Mouse (Mus musculus) leukemia stem cell, adult 10-12 weeks (primary cell): Measurements from ENCODE around the gene Il2ra. TPM values are rescaled to one million over a fixed set of nuclear protein-coding genes. Genes with fewer than 3 reads are reported as not detected.

Source experiments
- polyA plus RNA-seq: library from polyadenylated mRNA; stranded (reverse); fragments of >175 nt; gene quantifications from 2 replicates; pipeline ENCODE4 v1.2.3, GENCODE M21; 2012; ENCODE audit warnings: low replicate concordance

The Il2ra gene
- polyA plus RNA-seq = 0.09 and 0.38 TPM in 2 replicates

DNA sequence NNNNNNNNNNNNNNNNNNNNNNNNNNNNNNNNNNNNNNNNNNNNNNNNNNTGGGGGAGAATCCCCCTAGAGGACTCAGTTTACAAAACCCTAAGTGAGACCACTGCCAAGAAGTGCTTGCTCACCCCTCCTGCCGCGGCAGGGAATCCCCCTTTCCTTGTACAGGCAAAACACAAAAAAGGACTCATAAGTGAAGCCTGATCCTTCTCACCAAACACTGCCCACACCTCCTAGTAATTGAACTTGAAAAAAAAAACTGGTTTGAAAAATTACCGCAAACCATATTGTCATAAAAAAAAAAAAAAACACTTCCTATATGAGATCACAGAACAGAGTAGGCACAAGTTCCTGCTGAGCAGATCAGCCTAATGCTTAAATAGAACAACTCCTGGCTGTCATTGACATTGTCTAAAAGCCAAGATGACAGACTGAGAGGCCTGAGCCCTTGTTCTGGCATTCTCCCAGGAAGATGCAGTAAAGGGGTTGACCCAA lies at the start of gene Il2ra:
TSS of gene Il2ra (plus strand) at position 357 of the 491 bp plus-strand sequence.

DNA sequence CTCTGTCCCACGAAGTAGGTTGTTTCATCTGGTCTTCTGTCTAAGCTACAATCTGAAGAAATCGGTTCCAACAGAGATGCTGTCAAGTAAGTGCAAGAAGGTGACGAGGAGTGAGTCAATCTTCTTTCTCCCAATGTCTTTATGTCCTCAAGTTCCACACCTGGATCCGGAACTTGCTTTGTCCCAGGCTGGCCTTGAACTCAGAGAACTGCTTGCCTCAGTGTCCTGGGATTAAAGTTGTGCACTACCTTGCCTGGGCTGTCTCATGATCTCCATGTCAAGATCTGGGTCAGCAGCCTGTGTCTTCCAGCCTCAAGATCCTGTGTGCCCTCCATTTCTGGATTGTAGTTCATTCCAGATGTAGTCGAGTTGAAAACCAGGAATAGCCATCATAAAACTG lies 38.6 kb upstream of the Il2ra start, which contains the start of gene Rbm17:
TSS of gene Rbm17 (minus strand) at position 101 of the 400 bp plus-strand sequence.

DNA sequence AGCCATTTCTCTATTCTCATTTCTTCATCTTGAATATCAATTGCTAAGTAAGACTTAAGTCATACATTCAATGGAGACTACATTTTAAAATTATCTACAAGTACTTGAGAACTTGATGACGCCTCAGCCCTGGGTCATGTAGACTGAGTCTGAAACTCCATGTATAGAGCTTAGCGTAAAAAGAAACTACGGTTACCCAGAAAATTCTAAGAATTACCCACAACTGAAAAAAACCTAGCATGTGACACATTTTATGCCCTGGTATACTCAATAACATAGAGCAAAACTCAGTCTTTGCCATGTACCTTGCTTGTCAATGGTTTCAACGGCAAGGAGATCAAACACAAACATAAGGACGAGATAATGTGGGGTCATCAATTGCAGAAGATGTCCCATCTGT lies 16.7 kb upstream of the Il2ra start, which contains the start of gene Gm17490:
TSS of gene Gm17490 (minus strand) at position 375 of the 400 bp plus-strand sequence.

DNA sequence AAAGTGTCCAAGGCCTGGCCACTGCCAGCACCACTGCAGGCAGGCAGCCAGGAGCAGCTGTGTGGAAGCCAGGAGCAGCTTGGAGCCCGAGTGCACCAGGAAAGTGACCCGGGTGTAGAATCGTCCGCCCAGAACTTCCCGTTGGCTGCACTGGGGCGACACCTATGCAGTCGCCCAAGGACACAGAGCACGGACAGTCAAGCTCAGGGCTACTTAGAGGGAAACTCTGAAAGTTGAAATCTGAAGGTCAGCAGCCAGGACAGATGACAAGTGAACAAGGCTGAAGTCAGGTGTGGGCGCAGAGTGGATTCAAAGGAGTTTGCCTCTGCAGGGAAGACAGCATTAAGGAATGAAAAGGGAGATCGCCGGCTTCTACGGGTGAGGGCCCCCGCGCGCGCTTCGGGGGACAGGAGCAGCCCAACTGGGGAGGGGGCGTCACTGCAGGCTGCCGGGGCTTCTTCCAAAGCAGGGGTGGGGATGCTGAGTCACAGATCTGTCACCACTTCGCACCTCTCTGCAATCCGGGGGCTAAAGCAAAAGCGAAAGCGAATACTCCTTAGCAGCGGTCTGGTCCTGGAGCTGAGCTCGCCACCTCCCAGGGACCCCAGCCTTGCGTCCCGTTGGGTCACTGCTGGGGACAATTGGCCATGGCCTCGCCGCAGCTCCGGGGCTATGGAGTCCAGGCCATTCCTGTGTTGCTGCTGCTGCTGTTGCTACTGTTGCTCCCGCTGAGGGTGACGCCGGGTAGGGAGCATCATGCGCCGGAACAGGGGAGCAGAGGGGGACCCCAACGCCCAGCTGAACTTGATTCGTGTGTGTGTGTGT lies 62.8 kb downstream of the Il2ra start, which contains the start of gene Il15ra:
TSS of gene Il15ra (plus strand) at position 90 of the 825 bp plus-strand sequence.

Other genes starting within 250 kb of the Il2ra start
- 2.3 and 2.8 TPM in 2 replicates for gene Pfkfb3, start 88.7 kb upstream of the Il2ra start, polyA plus RNA-seq
- gene Rbm17, start 38.7 kb upstream of the Il2ra start, polyA plus RNA-seq = 36.1 and 47.6 TPM in 2 replicates
- not detected in 2 replicates for gene Gm17490, start 16.5 kb upstream of the Il2ra start, polyA plus RNA-seq
- gene Il15ra, start 62.5 kb downstream of the Il2ra start, polyA plus RNA-seq = 0.57 and 0.73 TPM in 2 replicates
- gene Fbh1, start 134.8 kb downstream of the Il2ra start, polyA plus RNA-seq = 4.2 and 7.7 TPM in 2 replicates
- gene Ankrd16, start 135.1 kb downstream of the Il2ra start, polyA plus RNA-seq = 2.7 and 8.4 TPM in 2 replicates